Mouse (Mus musculus) intestine, embryonic 16.5 days (tissue): Measurements from ENCODE around the gene Ckap2l. TPM values are rescaled to one million over a fixed set of nuclear protein-coding genes. Genes with fewer than 3 reads are reported as not detected.

Experiments used
- ATAC-seq: fragments of 200-750 bp; cut with Nextera tagmentation; 2 replicates; pipeline ENCODE4 v1.8.0; 2017; ENCODE audit warnings: moderate TSS enrichment, moderate library complexity
- H3K27ac ChIP-seq: fragments of 300-500 bp; sonication (generic); 2 replicates; pipeline ENCODE4 v1.5.1; 2014; ENCODE audit warnings: mild to moderate bottlenecking, low read length
- H3K27me3 ChIP-seq: fragments of 300-500 bp; sonication (generic); replicated peaks from 2 replicates; pipeline ENCODE4 v1.6.1; 2014; ENCODE audit warnings: low read length, control low read depth, mixed read lengths; ENCODE audit not compliant: control insufficient read depth, insufficient read depth
- H3K36me3 ChIP-seq: fragments of 300-500 bp; sonication (generic); 2 replicates; pipeline ENCODE4 v1.6.1; 2014; ENCODE audit warnings: low read length, control low read depth; ENCODE audit not compliant: control insufficient read depth, insufficient read depth
- H3K4me1 ChIP-seq: fragments of 300-500 bp; sonication (generic); 2 replicates; pipeline ENCODE4 v1.6.1; 2014; ENCODE audit warnings: low read length, control low read depth, mixed read lengths; ENCODE audit not compliant: control insufficient read depth, insufficient read depth
- H3K4me2 ChIP-seq: fragments of 300-500 bp; sonication (generic); 2 replicates; pipeline ENCODE4 v1.6.1; 2014; ENCODE audit warnings: low read depth, low read length, control low read depth
- H3K4me3 ChIP-seq: fragments of 300-500 bp; sonication (generic); 2 replicates; pipeline ENCODE4 v1.5.1; 2014; ENCODE audit warnings: mild to moderate bottlenecking, low read length
- H3K9ac ChIP-seq: fragments of 300-500 bp; sonication (generic); 2 replicates; pipeline ENCODE4 v1.6.1; 2014; ENCODE audit warnings: low read depth, low read length
- H3K9me3 ChIP-seq: fragments of 300-500 bp; sonication (generic); 2 replicates; pipeline ENCODE4 v1.6.1; 2016; ENCODE audit warnings: low read length, control low read depth; ENCODE audit not compliant: control insufficient read depth
- WGBS: fragments of 180-500 bp; shearing (Covaris S2); extraction: QIAGEN DNeasy Blood & Tissue Kit; methylation state at CpG from one replicate; pipeline ENCODE4 v1.1.7; 2014; 5-methylcytosine and 5-hydroxymethylcytosine counted together
- polyA plus RNA-seq: library from polyadenylated mRNA; unstranded; fragments of >200 nt; fragmentation: Nextera tagmentation; extraction: Ambion mirVana; gene quantifications from 2 replicates; pipeline ENCODE4 v1.2.1, GENCODE M21; 2015

The Ckap2l gene
- polyA plus RNA-seq, 1 experiment from 2014 or later, result 32.7 TPM

DNA sequence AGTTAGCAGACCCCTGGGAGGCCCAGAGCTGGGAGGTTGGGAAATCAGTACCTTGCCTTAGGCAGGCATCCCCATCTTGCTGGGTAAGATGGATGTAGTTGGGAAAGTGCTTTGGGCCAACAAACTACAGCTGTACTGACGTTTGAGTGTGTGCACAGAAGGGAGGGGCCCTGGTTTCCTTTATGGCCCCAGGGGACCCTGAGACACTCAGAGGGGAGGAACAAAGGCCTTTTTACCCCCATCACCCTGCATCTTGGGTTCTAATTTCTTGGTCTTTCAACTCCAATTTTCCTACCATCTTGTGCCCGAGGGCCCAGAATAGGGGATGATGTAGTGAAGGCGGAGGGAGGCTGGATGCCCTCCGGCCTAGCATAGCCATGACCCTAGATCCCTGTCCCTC lies 41.0 kb downstream of the Ckap2l start:
- no peaks in the 10 kb centered on the region for H3K9me3 ChIP-seq
- no peak overlapping the region for H3K4me2 ChIP-seq
- ATAC-seq, result no peak
- H3K27ac ChIP-seq, result no peak overlapping the region
- H3K36me3 ChIP-seq, result no peaks in the 10 kb centered on the region
- no peak overlapping the region for H3K4me3 ChIP-seq
- peaks cover 16% of the 10 kb centered on the region for H3K4me1 ChIP-seq
- no peak overlapping the region for H3K9ac ChIP-seq
- no peaks in the 10 kb centered on the region for H3K27me3 ChIP-seq
- WGBS, result 74% methylated on average over 4 of the region's 4 CpGs

DNA sequence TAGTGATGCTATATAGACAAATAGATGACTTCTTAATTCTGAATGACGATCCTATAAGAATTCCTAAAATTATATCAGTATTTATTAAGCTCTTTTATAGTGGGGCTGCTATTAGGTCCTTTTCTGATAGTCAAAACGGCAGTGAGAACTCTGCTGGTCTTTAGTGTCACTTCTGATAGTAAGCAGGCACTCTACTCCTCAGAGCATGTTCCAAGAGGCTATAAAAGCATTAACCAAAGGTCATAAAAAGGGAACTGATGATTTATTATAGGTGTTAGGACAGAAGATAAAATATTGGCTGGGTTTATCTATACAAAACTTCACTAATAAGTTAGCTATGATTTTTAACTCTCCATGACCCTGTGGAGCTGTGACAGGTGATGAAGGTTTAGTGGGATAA lies 42.9 kb downstream of the Ckap2l start:
- no peak overlapping the region for H3K9ac ChIP-seq
- 12% methylated on average over 2 of the region's 2 CpGs for WGBS
- peak; percentile 67 for ATAC-seq

DNA sequence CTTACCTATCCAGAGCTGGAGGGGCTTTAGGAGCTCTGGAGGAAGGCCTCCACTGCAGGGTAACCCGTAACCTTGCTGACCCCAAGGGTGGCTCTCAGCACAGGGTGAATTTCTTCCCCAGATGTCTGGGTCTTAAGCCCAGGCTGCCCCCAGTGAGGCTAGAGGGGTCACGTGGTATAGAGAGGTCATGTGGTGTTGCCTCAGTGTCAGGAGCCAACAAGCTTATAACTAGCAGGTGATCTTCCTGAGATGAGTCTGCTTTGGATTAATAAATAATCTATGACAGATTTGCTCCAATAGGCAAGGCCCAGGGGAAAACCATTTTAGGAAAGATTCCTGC lies 43.4 kb downstream of the Ckap2l start:
- H3K27ac ChIP-seq, result peak overlapping the region; percentile 7; the same call in 1 of the 2 replicates

More for the DNA sequence above, 42.9 kb downstream of the Ckap2l start:
- Histone ChIP-seq H3K9me3 (no peaks in the 10 kb centered on the region), H3K27ac (no peak overlapping the region), H3K4me3 (no peak overlapping the region), H3K36me3 (no peaks in the 10 kb centered on the region), H3K4me2 (no peak overlapping the region), H3K4me1 (peaks cover 16% of the 10 kb centered on the region), H3K27me3 (no peaks in the 10 kb centered on the region)

DNA sequence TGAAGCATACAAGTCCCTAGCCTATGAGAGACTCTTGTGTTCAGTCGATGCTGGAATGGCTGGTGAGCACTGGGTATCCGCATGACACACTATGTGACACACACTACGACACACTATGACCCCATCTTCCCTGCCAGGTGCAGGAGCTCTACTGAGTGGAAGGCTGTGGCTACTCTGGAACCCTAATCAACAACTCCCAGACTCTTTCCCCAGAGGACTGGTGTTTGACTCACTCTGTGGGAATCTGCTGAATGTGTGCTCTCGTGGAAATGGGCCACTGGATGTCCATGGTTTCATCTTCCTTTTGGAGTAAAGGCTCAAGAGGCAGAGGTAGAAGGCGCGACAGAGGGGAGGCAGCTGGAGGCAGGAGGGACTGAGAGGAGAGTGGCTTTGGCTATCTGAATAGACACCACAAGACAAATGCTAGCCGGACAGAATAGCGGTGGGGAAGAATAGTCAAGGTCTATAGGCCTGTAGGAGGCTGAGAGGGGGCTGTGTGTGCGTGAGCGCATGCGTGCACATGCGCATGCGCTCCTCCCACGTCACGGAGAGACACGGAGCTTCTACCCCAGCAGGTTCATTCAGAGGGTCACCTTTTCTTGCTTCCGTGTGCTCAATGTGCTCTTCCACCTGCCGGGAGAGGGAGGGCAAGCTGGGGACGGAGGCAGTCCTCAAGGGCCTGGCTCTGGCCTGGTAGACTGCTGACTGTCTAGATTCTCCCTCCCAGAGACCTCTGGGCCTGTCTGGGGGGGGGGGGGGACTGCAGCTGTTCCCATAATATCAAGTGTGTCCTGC lies 44.0 kb downstream of the Ckap2l start:
- H3K36me3 ChIP-seq, result no peaks in the 10 kb centered on the region
- H3K4me3 ChIP-seq, result no peak overlapping the region
- ATAC-seq, result no peak
- 79% methylated on average over 19 of the region's 19 CpGs for WGBS
- H3K27me3 ChIP-seq, result no peaks in the 10 kb centered on the region
- no peak overlapping the region for H3K9ac ChIP-seq
- no peak overlapping the region for H3K4me2 ChIP-seq
- no peaks in the 10 kb centered on the region for H3K9me3 ChIP-seq
- H3K4me1 ChIP-seq, result peaks cover 12% of the 10 kb centered on the region
- H3K27ac ChIP-seq, result peak overlapping the region; percentile 7; the same call in 1 of the 2 replicates

More for the DNA sequence above, 43.4 kb downstream of the Ckap2l start:
- Histone ChIP-seq H3K4me3 (no peak overlapping the region), H3K27me3 (no peaks in the 10 kb centered on the region), H3K9ac (no peak overlapping the region), H3K4me2 (no peak overlapping the region), H3K36me3 (no peaks in the 10 kb centered on the region), H3K4me1 (peaks cover 15% of the 10 kb centered on the region), H3K9me3 (no peaks in the 10 kb centered on the region)
- 50% methylated on average over 2 of the region's 2 CpGs for WGBS
- 0 out of 2 replicates have a peak, but pooled peaks have one; percentile 16 for ATAC-seq

DNA sequence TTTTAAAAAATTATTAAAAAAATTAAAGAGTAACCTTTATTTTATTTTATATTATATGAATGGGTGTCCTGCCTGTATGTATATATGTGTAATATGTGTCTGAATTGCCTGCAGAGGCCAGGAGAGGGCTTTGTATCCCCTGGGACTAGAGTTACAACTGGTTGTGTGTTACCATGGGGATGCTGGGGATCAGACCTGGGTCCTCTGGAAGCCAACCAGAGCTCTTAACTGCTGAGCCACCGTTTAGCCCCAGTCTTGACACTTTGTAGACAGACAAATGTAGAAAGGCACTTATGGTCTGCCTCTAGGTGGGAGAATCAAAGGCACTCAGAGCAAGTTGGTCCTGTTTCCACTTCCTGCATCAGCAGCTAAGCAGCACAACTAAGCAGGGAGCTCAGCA lies 47.7 kb downstream of the Ckap2l start:
- no peaks in the 10 kb centered on the region for H3K9me3 ChIP-seq
- WGBS, result 53% methylated on average over 1 of the region's 1 CpGs
- H3K4me2 ChIP-seq, result no peak overlapping the region
- peaks cover 30% of the 10 kb centered on the region for H3K4me1 ChIP-seq
- no peak overlapping the region for H3K27ac ChIP-seq
- H3K4me3 ChIP-seq, result no peak overlapping the region
- ATAC-seq, result no peak
- H3K9ac ChIP-seq, result no peak overlapping the region
- H3K36me3 ChIP-seq, result no peaks in the 10 kb centered on the region
- no peaks in the 10 kb centered on the region for H3K27me3 ChIP-seq

DNA sequence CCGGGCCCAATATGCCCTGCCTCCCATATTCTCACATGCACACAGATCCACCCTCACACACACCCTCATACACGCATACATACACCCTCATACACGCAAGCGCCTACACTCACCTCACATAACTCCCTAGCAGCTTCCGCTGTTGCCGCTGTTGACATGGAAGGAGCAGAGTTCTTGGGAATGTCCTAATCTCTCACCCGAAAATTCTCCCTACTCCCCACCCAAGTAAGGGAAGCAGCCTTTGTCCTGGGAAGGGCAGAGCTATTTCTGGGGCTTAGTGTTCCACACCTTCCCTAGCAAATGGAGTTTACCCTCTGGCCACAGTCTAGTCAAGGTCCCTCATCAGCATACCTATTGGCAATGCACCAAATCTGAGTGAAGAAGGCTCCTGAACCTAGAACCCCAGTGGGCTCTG lies 49.3 kb downstream of the Ckap2l start:
- Histone ChIP-seq H3K9ac (peak overlapping the region; percentile 8; the same call in 1 of the 2 replicates), H3K4me2 (peak overlapping the region; percentile 5; the same call in 1 of the 2 replicates), H3K4me1 (peaks cover 26% of the 10 kb centered on the region), H3K9me3 (no peaks in the 10 kb centered on the region), H3K27ac (peak overlapping the region; percentile 57), H3K36me3 (no peaks in the 10 kb centered on the region), H3K4me3 (no peak overlapping the region), H3K27me3 (no peaks in the 10 kb centered on the region)
- ATAC-seq, result peak; percentile 79
- WGBS, result 64% methylated on average over 7 of the region's 7 CpGs

DNA sequence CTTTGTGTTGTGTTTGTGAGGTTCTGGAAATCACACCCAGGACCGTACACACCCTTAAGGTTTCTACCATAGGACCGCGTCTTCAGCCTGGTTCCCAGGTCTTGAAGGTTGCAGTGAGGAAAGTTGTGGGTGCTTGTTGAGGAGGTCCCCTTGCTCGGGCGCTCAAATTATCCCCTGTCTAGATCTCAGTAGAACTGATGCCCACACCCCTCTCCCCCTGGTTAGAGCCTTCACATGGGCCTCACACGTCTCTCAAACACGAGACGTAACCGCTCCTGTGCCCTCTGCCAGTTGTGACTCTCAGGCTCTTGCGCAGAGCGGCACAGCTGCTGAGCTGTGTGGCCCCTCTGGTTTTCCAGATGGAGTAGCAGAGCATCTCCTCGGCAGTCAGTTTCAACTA lies 50.1 kb downstream of the Ckap2l start:
- Histone ChIP-seq H3K36me3 (no peaks in the 10 kb centered on the region), H3K4me2 (no peak overlapping the region), H3K4me3 (no peak overlapping the region), H3K27me3 (no peaks in the 10 kb centered on the region), H3K9ac (no peak overlapping the region), H3K27ac (no peak overlapping the region), H3K4me1 (peaks cover 26% of the 10 kb centered on the region), H3K9me3 (no peaks in the 10 kb centered on the region)
- ATAC-seq, result no peak
- 93% methylated on average over 12 of the region's 12 CpGs for WGBS

DNA sequence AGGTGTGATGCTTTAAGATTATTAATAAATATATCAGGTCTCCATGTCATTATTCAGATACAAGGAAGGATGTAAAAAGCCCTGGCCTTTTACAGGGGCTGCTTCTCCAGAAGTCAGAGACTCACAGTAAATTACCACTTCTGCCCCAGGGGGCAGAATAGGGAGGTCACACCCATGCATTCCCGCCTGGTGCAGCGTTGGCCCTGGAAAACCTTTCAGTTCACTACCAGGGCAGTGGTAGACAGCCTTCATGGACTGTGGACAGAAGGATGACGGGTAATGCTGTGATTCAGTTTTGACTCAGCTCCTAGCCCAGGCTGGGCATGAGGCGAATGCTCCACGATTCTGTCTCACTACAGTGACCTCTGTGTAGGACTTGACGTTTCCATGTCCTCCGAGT lies 50.6 kb downstream of the Ckap2l start:
- WGBS, result 72% methylated on average over 7 of the region's 7 CpGs
- H3K9ac ChIP-seq, result no peak overlapping the region
- no peak overlapping the region for H3K4me3 ChIP-seq
- no peak for ATAC-seq
- H3K27me3 ChIP-seq, result no peaks in the 10 kb centered on the region
- H3K36me3 ChIP-seq, result no peaks in the 10 kb centered on the region
- H3K4me1 ChIP-seq, result peaks cover 22% of the 10 kb centered on the region
- H3K27ac ChIP-seq, result no peak overlapping the region
- H3K9me3 ChIP-seq, result no peaks in the 10 kb centered on the region
- no peak overlapping the region for H3K4me2 ChIP-seq

DNA sequence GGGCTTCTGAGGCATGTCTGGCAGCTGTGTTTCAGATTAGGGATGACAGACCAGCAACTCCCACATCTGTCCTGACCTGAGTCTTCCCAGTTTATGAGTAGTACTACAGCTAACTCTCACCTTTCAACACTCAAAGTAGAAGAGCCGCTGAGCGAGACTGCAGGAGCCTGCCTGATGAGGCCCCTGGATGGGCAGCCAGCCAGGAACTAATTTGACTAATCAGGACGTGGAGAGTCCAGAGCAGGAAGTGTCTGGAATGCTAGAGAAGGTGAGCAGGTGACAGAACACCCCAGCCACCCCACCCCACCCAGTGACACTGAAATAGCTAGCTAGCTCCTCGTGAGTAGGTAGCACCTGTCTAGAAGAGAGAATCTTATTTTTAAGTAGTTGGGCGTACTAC lies 51.4 kb downstream of the Ckap2l start:
- Histone ChIP-seq H3K36me3 (no peaks in the 10 kb centered on the region), H3K27me3 (no peaks in the 10 kb centered on the region), H3K9me3 (no peaks in the 10 kb centered on the region), H3K27ac (no peak overlapping the region; the same call in none of the 2 replicates), H3K4me2 (no peak overlapping the region), H3K9ac (no peak overlapping the region), H3K4me1 (peaks cover 23% of the 10 kb centered on the region), H3K4me3 (no peak overlapping the region)
- WGBS, result 39% methylated on average over 5 of the region's 5 CpGs
- ATAC-seq, result peak; percentile 82
